Mouse (Mus musculus) embryonic fibroblast, embryonic 13.5 days (primary cell): Measurements from ENCODE around the gene Cux1.

Experiments
- CTCF ChIP-seq: IDR thresholded peaks from 2 replicates; pipeline ENCODE4 v1.5.1; 2011; ENCODE audit warnings: mild to moderate bottlenecking, control low read depth, low read length, moderate library complexity, borderline replicate concordance; ENCODE audit not compliant: insufficient read depth
- POLR2A ChIP-seq: IDR thresholded peaks from 2 replicates; pipeline ENCODE4 v1.6.1; 2011; ENCODE audit warnings: low read depth, mild to moderate bottlenecking, control low read depth, low read length, moderate library complexity

GRCm38 (mm10) chr5:136289776-136290175, 277.5 kb downstream of the Cux1 start:
- TF ChIP-seq CTCF (no peak), POLR2A (no peak)
